Mouse (Mus musculus) lung, postnatal 0 days (tissue): Measurements from ENCODE around the gene Eif2b3.

ENCODE experiments used
- CTCF ChIP-seq: IDR thresholded peaks from 2 replicates; pipeline ENCODE4 v1.5.1; 2016; ENCODE audit warnings: antibody characterized with exemption, mild to moderate bottlenecking
- EP300 ChIP-seq: IDR thresholded peaks from 2 replicates; pipeline ENCODE4 v1.6.1; 2016; ENCODE audit warnings: antibody characterized with exemption, mild to moderate bottlenecking, control low read depth

- TF ChIP-seq EP300 (no peak), CTCF (no peak)
Observed at GRCm38 (mm10) chr4:117070624-117071023, 51.4 kb downstream of the Eif2b3 start.
